Mouse (Mus musculus) megakaryocyte, embryonic 14.5 days (primary cell): ENCODE measurements around the gene Cog1.

Experiments used
- FLI1 ChIP-seq: IDR thresholded peaks from 2 replicates; pipeline ENCODE4 v1.6.1; 2012; ENCODE audit warnings: low read length, inconsistent platforms, mixed read lengths
- GATA1 ChIP-seq: IDR thresholded peaks from 3 replicates; pipeline ENCODE4 v1.6.1; 2012; ENCODE audit warnings: mixed read lengths, low read length, inconsistent platforms, borderline replicate concordance

DNA sequence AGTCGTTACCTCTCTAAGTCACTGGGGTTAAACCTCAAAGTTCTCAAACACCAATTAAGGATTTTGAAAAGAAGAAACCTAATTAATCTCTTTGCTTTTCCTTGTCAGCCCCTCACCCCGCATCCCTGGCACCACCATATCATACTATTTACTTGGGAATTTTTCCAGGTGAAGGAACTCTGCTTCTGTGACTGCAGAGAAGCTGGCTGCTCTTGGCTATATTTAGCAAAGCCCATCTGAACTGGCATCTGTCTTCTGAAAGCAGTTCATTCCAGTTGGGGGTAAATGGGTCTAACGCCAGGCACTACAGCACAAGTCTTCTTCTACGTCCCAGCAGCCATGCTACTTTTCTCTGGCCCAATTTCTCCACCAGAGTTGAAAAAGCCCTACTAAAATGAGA, 24.6 kb downstream of the Cog1 start:
- TF ChIP-seq GATA1 (no peak), FLI1 (no peak)
